Mouse (Mus musculus) liver, embryonic 14.5 days (tissue): ENCODE data around the gene Slc2a3. TPM values are rescaled to one million over a fixed set of nuclear protein-coding genes. Genes with fewer than 3 reads are reported as not detected.
"Not testable (repeated sequence)": the region's sequence is repeated elsewhere in the genome, so short reads cannot be mapped to it uniquely, and the experiment has no call there.

ENCODE experiments used
- ATAC-seq: fragments of 200-750 bp; cut with Nextera tagmentation; 2 replicates; pipeline ENCODE4 v1.8.0; 2017; ENCODE audit warnings: moderate number of reproducible peaks, mild to moderate bottlenecking, moderate library complexity; ENCODE audit not compliant: insufficient read depth
- DNase-seq, 3 experiments: peaks; one replicate each; pipeline ENCODE4 v3.0.0-alpha.2; 2012 to 2013; ENCODE audit warnings: low read depth in 3 of 3, low spot score in 3 of 3
- H3K27ac ChIP-seq: fragments of 300-500 bp; sonication (generic); 2 replicates; pipeline ENCODE4 v1.5.1; 2014; ENCODE audit warnings: moderate library complexity, mild to moderate bottlenecking, control low read depth, inconsistent platforms
- H3K27me3 ChIP-seq: fragments of 300-500 bp; sonication (generic); 2 replicates; pipeline ENCODE4 v1.6.1; 2014; ENCODE audit warnings: mild to moderate bottlenecking, low read length, moderate library complexity; ENCODE audit not compliant: control insufficient read depth, insufficient read depth
- H3K36me3 ChIP-seq: fragments of 300-500 bp; sonication (generic); replicated peaks from 2 replicates; pipeline ENCODE4 v1.6.1; 2014; ENCODE audit warnings: low read depth; ENCODE audit not compliant: control insufficient read depth, insufficient read depth
- H3K4me1 ChIP-seq, 2 experiments: fragments of 200-500 bp in 1 of 2; fragments of 300-500 bp in 1 of 2; sonication (generic) in 1 of 2; replicated peaks; 2 replicates each; pipeline ENCODE4 v1.6.1; 2012 to 2014; ENCODE audit warnings: antibody characterized with exemption in 1 of 2, inconsistent platforms in 1 of 2, low read length in 1 of 2; ENCODE audit not compliant: control insufficient read depth in 2 of 2, insufficient read depth in 2 of 2
- H3K4me2 ChIP-seq: fragments of 300-500 bp; sonication (generic); 2 replicates; pipeline ENCODE4 v1.6.1; 2014; ENCODE audit warnings: low read depth, mild to moderate bottlenecking, control low read depth, moderate library complexity
- H3K4me3 ChIP-seq, 2 experiments: fragments of 200-500 bp in 1 of 2; fragments of 300-500 bp in 1 of 2; sonication (generic) in 1 of 2; 2 replicates each; pipeline ENCODE4 v1.5.1; 2012 to 2014; ENCODE audit warnings: low read depth in 2 of 2, low read length in 2 of 2, mild to moderate bottlenecking in 2 of 2, control low read depth in 1 of 2, inconsistent platforms in 1 of 2, moderate library complexity in 1 of 2; ENCODE audit not compliant: insufficient read depth in 1 of 2
- H3K9ac ChIP-seq: fragments of 300-500 bp; sonication (generic); replicated peaks from 2 replicates; pipeline ENCODE4 v1.6.1; 2014; ENCODE audit warnings: mild to moderate bottlenecking, control low read depth, moderate library complexity
- H3K9me3 ChIP-seq: fragments of 300-500 bp; sonication (generic); 2 replicates; pipeline ENCODE4 v1.6.1; 2016; ENCODE audit warnings: low read length, mixed read lengths; ENCODE audit not compliant: control insufficient read depth
- CTCF ChIP-seq: IDR thresholded peaks from 2 replicates; pipeline ENCODE4 v1.5.1; 2016; ENCODE audit warnings: antibody characterized with exemption, low read depth, control low read depth
- EP300 ChIP-seq: IDR thresholded peaks from 2 replicates; pipeline ENCODE4 v1.6.1; 2016; ENCODE audit warnings: antibody characterized with exemption, low read depth
- WGBS: fragments of 180-500 bp; shearing (Covaris S2); extraction: QIAGEN DNeasy Blood & Tissue Kit; methylation state at CpG from one replicate; pipeline ENCODE4 v1.1.7; 2014; ENCODE audit not compliant: insufficient replicate concordance; 5-methylcytosine and 5-hydroxymethylcytosine counted together
- polyA plus RNA-seq, 2 experiments: library from polyadenylated mRNA; depleted of rRNA in 1 of 2; stranded (reverse) in 1 of 2; unstranded in 1 of 2; fragments of >200 nt; fragmentation: Nextera tagmentation in 1 of 2; extraction: Ambion mirVana in 1 of 2; gene quantifications; 2 replicates each; pipeline versions ENCODE4 v1.2.1 to v1.2.3; 2012 to 2014

Slc2a3 gene
- polyA plus RNA-seq, 2 experiments, result 9.6 to 13.9 TPM

DNA sequence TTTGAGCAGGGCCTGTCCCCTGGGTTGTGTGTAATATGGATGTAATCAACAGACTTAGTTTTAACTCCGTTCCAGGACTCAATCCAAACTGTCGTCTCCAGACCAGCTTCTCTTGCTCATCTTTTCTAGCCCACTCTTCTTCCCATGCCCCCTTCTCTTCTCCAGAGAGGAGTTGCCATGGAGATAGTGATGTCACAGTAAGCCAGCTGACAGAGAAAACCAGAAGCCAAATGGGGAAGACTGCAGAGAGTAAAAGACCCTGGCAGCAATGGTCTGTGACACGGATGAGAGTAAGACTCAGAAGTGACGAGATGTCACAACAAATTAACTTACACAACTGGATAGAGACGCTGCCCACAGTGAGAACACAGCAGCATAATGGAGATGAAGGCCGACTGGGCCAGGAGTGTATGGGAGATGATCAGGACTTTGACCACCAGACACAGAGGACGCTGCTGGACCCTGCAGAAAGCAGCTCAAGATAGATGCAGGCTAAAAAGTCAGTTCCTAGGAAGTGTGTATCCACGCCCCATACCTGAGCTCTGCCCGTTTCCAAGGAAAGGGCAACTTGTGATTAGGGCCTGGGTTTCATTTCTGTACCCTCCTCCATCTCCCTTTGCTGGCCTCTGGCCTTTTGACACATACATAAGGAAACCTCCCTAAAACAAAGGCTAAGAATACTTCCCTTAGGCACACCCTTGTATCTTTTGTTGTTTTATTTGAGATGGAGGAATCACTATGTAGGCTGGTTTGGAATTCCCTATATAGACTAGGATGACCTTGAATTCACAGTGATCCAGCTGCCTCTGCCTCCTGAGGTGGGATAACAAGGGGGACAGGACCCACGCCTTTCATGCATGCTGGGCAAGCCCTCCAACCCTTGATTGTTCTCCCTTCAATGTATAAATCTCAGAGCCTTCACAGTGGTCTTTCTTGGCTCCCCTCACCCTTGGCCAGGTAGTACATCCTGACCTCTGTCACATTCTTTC is 31.4 kb downstream of the Slc2a3 start:
- Histone ChIP-seq H3K36me3 (no peaks in the 10 kb centered on the region), H3K27ac (no peak overlapping the region), H3K9ac (no peak overlapping the region), H3K4me2 (no peak overlapping the region), H3K4me1 (peaks cover 0 to 8% of the 10 kb centered on the region in 2 experiments; a peak in 3 of 4 replicates), H3K27me3 (no peaks in the 10 kb centered on the region), H3K4me3 (no peak overlapping the region), H3K9me3 (no peaks in the 10 kb centered on the region)
- DNase-seq (no peak), ATAC-seq (no peak)
- 68% methylated on average over 10 of the region's 10 CpGs for WGBS
- TF ChIP-seq CTCF (no peak), EP300 (no peak)

GRCm38 (mm10) chr6:122768256-122768655 is 33.2 kb downstream of the Slc2a3 start:
- TF ChIP-seq EP300, result no peak
- TF ChIP-seq CTCF, result no peak
- Histone ChIP-seq H3K27ac (no peak overlapping the region), H3K9me3 (no peaks in the 10 kb centered on the region), H3K27me3 (no peaks in the 10 kb centered on the region), H3K4me1 (peaks cover 11 to 20% of the 10 kb centered on the region in 2 experiments), H3K9ac (no peak overlapping the region), H3K36me3 (no peaks in the 10 kb centered on the region), H3K4me3 (no peak overlapping the region), H3K4me2 (no peak overlapping the region)
- ATAC-seq (no peak), DNase-seq (no peak)
- WGBS, result 75% methylated on average over 5 of the region's 5 CpGs

DNA sequence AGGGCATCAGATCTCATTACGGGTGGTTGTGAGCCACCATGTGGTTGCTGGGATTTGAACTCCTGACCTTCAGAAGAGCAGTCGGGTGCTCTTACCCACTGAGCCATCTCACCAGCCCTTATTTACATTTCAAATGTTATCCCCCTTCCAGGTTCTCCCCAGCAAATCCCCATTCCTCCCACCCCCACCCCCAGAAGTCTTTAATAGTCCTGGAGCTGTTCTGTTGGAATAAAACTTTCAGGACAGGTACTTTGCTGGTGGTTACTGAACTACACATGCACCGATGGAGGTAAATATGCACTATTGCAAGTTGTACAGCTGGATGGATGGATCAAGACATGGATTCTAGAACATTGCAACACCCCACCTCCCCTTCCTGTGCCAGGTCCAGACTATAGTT is 34.4 kb downstream of the Slc2a3 start:
- 69% methylated on average over 3 of the region's 3 CpGs for WGBS
- H3K27me3 ChIP-seq, DNase-seq, H3K4me3 ChIP-seq, H3K9me3 ChIP-seq, H3K27ac ChIP-seq, H3K9ac ChIP-seq, H3K4me2 ChIP-seq, ATAC-seq, H3K36me3 ChIP-seq: not testable (repeated sequence)
- H3K4me1 ChIP-seq, result peaks cover 23 to 33% of the 10 kb centered on the region in 2 experiments

GRCm38 (mm10) chr6:122766145-122766968 is 35.1 kb downstream of the Slc2a3 start:
- Histone ChIP-seq H3K4me1 (peaks cover 30 to 37% of the 10 kb centered on the region in 2 experiments), H3K9ac (no peak overlapping the region), H3K4me2 (no peak overlapping the region), H3K27me3 (no peaks in the 10 kb centered on the region), H3K4me3 (no peak overlapping the region), H3K27ac (no peak overlapping the region), H3K9me3 (no peaks in the 10 kb centered on the region), H3K36me3 (no peaks in the 10 kb centered on the region)
- ATAC-seq (no peak), DNase-seq (no peak)
- TF ChIP-seq EP300 (no peak), CTCF (no peak)
- 40% methylated on average over 5 of the region's 5 CpGs for WGBS
